Mouse (Mus musculus): Measurements from ENCODE around the gene Cinp.

DNA sequence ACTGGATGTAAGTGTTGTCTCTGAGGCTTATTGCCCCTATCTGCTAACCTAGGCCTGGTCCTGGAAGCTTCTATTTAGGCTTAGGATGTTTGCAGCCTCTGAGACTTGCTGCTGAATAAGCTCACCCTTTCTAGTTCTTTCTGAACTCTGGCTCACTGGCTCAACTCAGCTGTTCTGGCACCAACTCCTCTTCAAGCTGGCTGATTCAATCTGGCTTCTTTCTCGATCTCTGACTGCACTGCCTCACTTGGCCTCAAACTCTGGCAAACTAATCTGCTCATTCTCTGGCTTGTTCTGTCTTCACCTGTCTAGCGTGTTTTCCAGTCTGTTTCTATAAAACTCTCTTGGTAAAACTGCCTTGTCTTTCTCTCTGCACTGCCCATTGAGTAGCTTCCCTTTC is 13.6 kb downstream of the Cinp start:
- TF ChIP-seq CTCF (IDR thresholded peaks at IDR 0.05; ENCODE audit: insufficient read depth, low read length) (no peak), POLR2A (IDR thresholded peaks at IDR 0.05; ENCODE audit: borderline replicate concordance, extremely low read depth, low read depth, low read length) (no peak)

Measured in lung, adult 2 months (tissue).